Mouse (Mus musculus) MEL (cell line): ENCODE results near the gene 3110082I17Rik. TPM values are rescaled to one million over a fixed set of nuclear protein-coding genes. Genes with fewer than 3 reads are reported as not detected.
"Not testable (repeated sequence)": the region's sequence is repeated elsewhere in the genome, so short reads cannot be mapped to it uniquely, and the experiment has no call there.

Experiments
- DNase-seq: peaks from one replicate; pipeline ENCODE4 v3.0.0; 2011; ENCODE audit warnings: low read depth, low spot score
- H3K27ac ChIP-seq: 2 replicates; pipeline ENCODE4 v1.5.1; 2012; ENCODE audit warnings: low read depth, mild to moderate bottlenecking, control low read depth, low read length, moderate library complexity; ENCODE audit not compliant: control insufficient read depth
- H3K27me3 ChIP-seq, 2 experiments: fragments of 150-350 bp in 1 of 2; sonication (generic) in 1 of 2; 2 replicates each; pipeline ENCODE4 v1.6.1; 2012; ENCODE audit warnings: low read length in 2 of 2, mild to moderate bottlenecking in 2 of 2, improper control_type of control experiment in 1 of 2, moderate library complexity in 1 of 2; ENCODE audit not compliant: insufficient read depth in 2 of 2, control insufficient read depth in 1 of 2
- H3K36me3 ChIP-seq, 2 experiments: 2 replicates each; pipeline ENCODE4 v1.6.1; 2012 to 2014; ENCODE audit warnings: low read length in 2 of 2, improper control_type of control experiment in 1 of 2, inconsistent platforms in 1 of 2, mild to moderate bottlenecking in 1 of 2; ENCODE audit not compliant: insufficient read depth in 2 of 2, control insufficient read depth in 1 of 2
- H3K4me1 ChIP-seq, 2 experiments: fragments of 150-350 bp in 1 of 2; sonication (generic) in 1 of 2; 2 replicates each; pipeline ENCODE4 v1.6.1; 2012; ENCODE audit warnings: low read length in 2 of 2, improper control_type of control experiment in 1 of 2, mild to moderate bottlenecking in 1 of 2; ENCODE audit not compliant: insufficient read depth in 2 of 2, control insufficient read depth in 1 of 2
- H3K4me3 ChIP-seq, 2 experiments: fragments of 150-350 bp in 1 of 2; sonication (generic) in 1 of 2; 2 replicates each; pipeline ENCODE4 v1.5.1; 2012; ENCODE audit warnings: low read depth in 2 of 2, low read length in 2 of 2, mild to moderate bottlenecking in 2 of 2, moderate library complexity in 2 of 2, control low read depth in 1 of 2, improper control_type of control experiment in 1 of 2; ENCODE audit not compliant: control insufficient read depth in 1 of 2, insufficient read depth in 1 of 2
- H3K79me2 ChIP-seq: 2 replicates; pipeline ENCODE4 v1.6.1; 2012; ENCODE audit warnings: mild to moderate bottlenecking, low read length, moderate library complexity; ENCODE audit not compliant: control insufficient read depth, poor library complexity, insufficient read depth
- H3K9ac ChIP-seq: 2 replicates; pipeline ENCODE4 v1.6.1; 2012; ENCODE audit warnings: low read depth, mild to moderate bottlenecking, control low read depth, low read length, moderate library complexity; ENCODE audit not compliant: control insufficient read depth, poor library complexity, severe bottlenecking
- H3K9me3 ChIP-seq: fragments of 150-350 bp; sonication (generic); replicated peaks from 2 replicates; pipeline ENCODE4 v1.6.1; 2012; ENCODE audit warnings: mild to moderate bottlenecking, low read length, improper control_type of control experiment, moderate library complexity; ENCODE audit not compliant: insufficient read depth
- CHD1 ChIP-seq: IDR thresholded peaks from 2 replicates; pipeline ENCODE4 v1.6.1; 2012; ENCODE audit warnings: low read depth, mild to moderate bottlenecking, inconsistent platforms, low read length, improper control_type of control experiment
- CHD2 ChIP-seq: IDR thresholded peaks from 2 replicates; pipeline ENCODE4 v1.6.1; 2011; ENCODE audit warnings: low read length, improper control_type of control experiment
- CTCF ChIP-seq, 3 experiments: IDR thresholded peaks in 2 of 3; conservative IDR thresholded peaks in 1 of 3; 2 replicates each; pipeline ENCODE4 v1.5.1; 2011 to 2012; ENCODE audit warnings: low read length in 3 of 3, low read depth in 2 of 3, mild to moderate bottlenecking in 2 of 3, improper control_type of control experiment in 1 of 3, inconsistent platforms in 1 of 3, mixed read lengths in 1 of 3, moderate library complexity in 1 of 3; ENCODE audit not compliant: control insufficient read depth in 1 of 3, insufficient read depth in 1 of 3, poor library complexity in 1 of 3, severe bottlenecking in 1 of 3
- ELF1 ChIP-seq: IDR thresholded peaks from 2 replicates; pipeline ENCODE4 v1.6.1; 2014; ENCODE audit warnings: low read depth, mild to moderate bottlenecking, inconsistent platforms, low read length, improper control_type of control experiment, moderate library complexity
- GATA1 ChIP-seq: IDR thresholded peaks from 2 replicates; pipeline ENCODE4 v1.6.1; 2011; ENCODE audit warnings: low read depth, low read length, improper control_type of control experiment
- KAT2A ChIP-seq: conservative IDR thresholded peaks from 2 replicates; pipeline ENCODE4 v1.6.1; 2012; ENCODE audit warnings: low read depth, low read length, improper control_type of control experiment, inconsistent platforms
- MAX ChIP-seq: IDR thresholded peaks from 2 replicates; pipeline ENCODE4 v1.6.1; 2011; ENCODE audit warnings: low read length, improper control_type of control experiment
- MEF2A ChIP-seq: IDR thresholded peaks from 2 replicates; pipeline ENCODE4 v1.6.1; 2014; ENCODE audit warnings: low read depth, mild to moderate bottlenecking, inconsistent platforms, low read length, improper control_type of control experiment; ENCODE audit not compliant: poor library complexity, insufficient replicate concordance, severe bottlenecking; ENCODE audit errors: extremely low read depth
- POLR2AphosphoS2 ChIP-seq: IDR thresholded peaks from 2 replicates; pipeline ENCODE4 v1.6.1; 2011; ENCODE audit warnings: low read length, improper control_type of control experiment
- RCOR1 ChIP-seq: IDR thresholded peaks from 2 replicates; pipeline ENCODE4 v1.6.1; 2012; ENCODE audit warnings: low read depth, mild to moderate bottlenecking, inconsistent platforms, low read length, improper control_type of control experiment
- SIN3A ChIP-seq: IDR thresholded peaks from 2 replicates; pipeline ENCODE4 v1.6.1; 2012; ENCODE audit warnings: low read length, improper control_type of control experiment, inconsistent platforms
- TAL1 ChIP-seq: IDR thresholded peaks from 2 replicates; pipeline ENCODE4 v1.6.1; 2012; ENCODE audit warnings: mild to moderate bottlenecking, inconsistent platforms, low read length, moderate library complexity, mixed read lengths
- USF1 ChIP-seq: IDR thresholded peaks from 2 replicates; pipeline ENCODE4 v1.6.1; 2014; ENCODE audit warnings: low read depth, mild to moderate bottlenecking, inconsistent platforms, low read length, improper control_type of control experiment, moderate library complexity
- USF2 ChIP-seq, 2 experiments: IDR thresholded peaks; 2 replicates each; pipeline ENCODE4 v1.6.1; 2011 to 2012; ENCODE audit warnings: improper control_type of control experiment in 2 of 2, low read length in 2 of 2, borderline replicate concordance in 1 of 2, inconsistent platforms in 1 of 2, low read depth in 1 of 2, mild to moderate bottlenecking in 1 of 2; ENCODE audit not compliant: insufficient read depth in 1 of 2
- ZC3H11A ChIP-seq: IDR thresholded peaks from 2 replicates; pipeline ENCODE4 v1.6.1; 2012; ENCODE audit warnings: low read depth, mild to moderate bottlenecking, inconsistent platforms, low read length, improper control_type of control experiment
- ZKSCAN1 ChIP-seq: IDR thresholded peaks from 2 replicates; pipeline ENCODE4 v1.6.1; 2012; ENCODE audit warnings: low read depth, mild to moderate bottlenecking, inconsistent platforms, low read length, improper control_type of control experiment, moderate library complexity
- ZNF384 ChIP-seq: IDR thresholded peaks from 2 replicates; pipeline ENCODE4 v1.6.1; 2012; ENCODE audit warnings: low read depth, mild to moderate bottlenecking, inconsistent platforms, low read length, improper control_type of control experiment
- polyA plus RNA-seq, 2 experiments: library from polyadenylated mRNA; stranded (reverse) in 1 of 2; unstranded in 1 of 2; fragments of >175 nt in 1 of 2; fragments of >200 nt in 1 of 2; gene quantifications; 2 replicates each; pipeline versions ENCODE4 v1.2.1 to v1.2.4; 2012; ENCODE audit warnings: low replicate concordance in 2 of 2, low read depth in 1 of 2; ENCODE audit not compliant: insufficient read length in 2 of 2, insufficient read depth in 1 of 2, missing spikeins in 1 of 2
- total RNA-seq: library from RNA; depleted of rRNA; stranded (reverse); fragments of 300-350 nt; gene quantifications from 2 replicates; pipeline ENCODE4 v1.2.3, GENCODE M21; 2012

Gene 3110082I17Rik
- total and polyA plus RNA-seq, 3 experiments = 58.1 to 79.5 TPM; not detected in 1

- no peak overlapping the region for H3K27ac ChIP-seq
- H3K27me3 ChIP-seq = no peaks in the 10 kb centered on the region
- TF ChIP-seq GATA1 (no peak), MEF2A (no peak), KAT2A (no peak), ZC3H11A (no peak), ZKSCAN1 (no peak), CHD1 (no peak), ZNF384 (no peak), RCOR1 (no peak), SIN3A (no peak), USF1 (no peak), POLR2AphosphoS2 (no peak), TAL1 (no peak), CHD2 (no peak), USF2 (IDR thresholded peaks at IDR 0.05; ENCODE audit: borderline replicate concordance in 1 of 2, insufficient read depth in 1 of 2, low read depth in 1 of 2, low read length in 2 of 2) (no peak), CTCF (IDR thresholded peaks at IDR 0.05 in 2 of 3, conservative IDR thresholded peaks at IDR 0.05 in 1 of 3; ENCODE audit: control insufficient read depth in 1 of 3, insufficient read depth in 1 of 3, low read depth in 2 of 3, low read length in 3 of 3, poor library complexity in 1 of 3, severe bottlenecking in 1 of 3) (no peak), MAX (no peak), ELF1 (no peak)
- H3K4me3 ChIP-seq = no peak overlapping the region
- peaks cover 27 to 42% of the 10 kb centered on the region in 2 experiments for H3K4me1 ChIP-seq
- no peaks in the 10 kb centered on the region for H3K9me3 ChIP-seq
- peaks cover 5% of the 10 kb centered on the region for H3K79me2 ChIP-seq
- no peak overlapping the region for H3K9ac ChIP-seq
- peaks cover 0 to 35% of the 10 kb centered on the region in 2 experiments; a peak in 2 of 4 replicates for H3K36me3 ChIP-seq
- DNase-seq = no peak
These were observed 68.9 kb downstream of the 3110082I17Rik start for GRCm38 (mm10) chr5:139391309-139391990.

DNA sequence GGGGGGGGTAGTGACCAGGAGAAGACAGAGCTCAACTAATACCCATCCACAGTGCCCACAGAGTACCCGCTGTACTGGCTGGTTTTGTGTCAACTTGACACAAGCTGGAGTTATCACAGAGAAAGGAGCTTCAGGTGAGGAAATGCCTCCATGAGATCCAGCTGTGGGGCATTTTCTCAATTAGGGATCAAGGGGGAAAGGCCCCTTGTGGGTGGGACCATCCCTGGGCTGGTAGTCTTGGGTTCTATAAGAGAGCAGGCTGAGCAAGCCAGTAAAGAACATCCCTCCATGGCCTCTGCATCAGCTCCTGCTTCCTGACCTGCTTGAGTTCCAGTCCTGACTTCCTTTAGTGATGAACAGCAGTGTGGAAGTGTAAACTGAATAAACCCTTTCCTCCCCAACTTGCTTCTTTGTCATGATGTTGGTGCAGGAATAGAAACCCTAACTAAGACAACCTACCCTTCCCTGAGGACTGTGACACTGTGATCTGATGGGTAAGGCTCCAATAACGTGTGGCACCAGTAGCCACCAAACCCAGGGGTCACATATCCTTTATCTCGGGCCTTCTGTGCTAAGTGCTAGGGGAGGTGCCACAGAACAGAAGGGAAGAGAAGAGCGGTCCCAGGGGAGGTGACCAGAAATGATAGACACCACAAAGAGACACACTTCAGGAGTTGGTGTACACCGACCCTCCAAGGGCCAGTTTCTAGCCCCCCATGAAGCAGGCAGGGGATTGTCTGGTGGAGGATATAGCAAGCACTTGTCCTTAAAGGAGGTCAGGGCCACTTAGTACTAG, 69.8 kb downstream of the 3110082I17Rik start:
- not testable (repeated sequence) for H3K27me3 ChIP-seq, DNase-seq, H3K79me2 ChIP-seq, H3K4me3 ChIP-seq, H3K9me3 ChIP-seq
- peaks cover 0 to 35% of the 10 kb centered on the region in 2 experiments; a peak in 2 of 4 replicates for H3K36me3 ChIP-seq
- H3K27ac ChIP-seq = peak overlapping the region; percentile 91
- H3K9ac ChIP-seq = peak overlapping the region; percentile 26; the same call in 1 of the 2 replicates
- peaks cover 27 to 42% of the 10 kb centered on the region in 2 experiments for H3K4me1 ChIP-seq
